Mouse (Mus musculus): ENCODE measurements around the gene Msh4.

The Msh4 gene

GRCm38 (mm10) chr3:153808406-153808805 lies 97.5 kb downstream of the Msh4 start:
- DNase-seq (ENCODE audit: low read depth): no peak

GRCm38 (mm10) chr3:153807444-153808149 lies 98.3 kb downstream of the Msh4 start:
- no peak for DNase-seq (ENCODE audit: low read depth)
